Mouse (Mus musculus): Measurements from ENCODE around the gene Mmachc. TPM values are rescaled to one million over a fixed set of nuclear protein-coding genes. Genes with fewer than 3 reads are reported as not detected.

The Mmachc gene
- polyA plus RNA-seq, 1 experiment from 2014 or later, result 32.0 TPM

DNA sequence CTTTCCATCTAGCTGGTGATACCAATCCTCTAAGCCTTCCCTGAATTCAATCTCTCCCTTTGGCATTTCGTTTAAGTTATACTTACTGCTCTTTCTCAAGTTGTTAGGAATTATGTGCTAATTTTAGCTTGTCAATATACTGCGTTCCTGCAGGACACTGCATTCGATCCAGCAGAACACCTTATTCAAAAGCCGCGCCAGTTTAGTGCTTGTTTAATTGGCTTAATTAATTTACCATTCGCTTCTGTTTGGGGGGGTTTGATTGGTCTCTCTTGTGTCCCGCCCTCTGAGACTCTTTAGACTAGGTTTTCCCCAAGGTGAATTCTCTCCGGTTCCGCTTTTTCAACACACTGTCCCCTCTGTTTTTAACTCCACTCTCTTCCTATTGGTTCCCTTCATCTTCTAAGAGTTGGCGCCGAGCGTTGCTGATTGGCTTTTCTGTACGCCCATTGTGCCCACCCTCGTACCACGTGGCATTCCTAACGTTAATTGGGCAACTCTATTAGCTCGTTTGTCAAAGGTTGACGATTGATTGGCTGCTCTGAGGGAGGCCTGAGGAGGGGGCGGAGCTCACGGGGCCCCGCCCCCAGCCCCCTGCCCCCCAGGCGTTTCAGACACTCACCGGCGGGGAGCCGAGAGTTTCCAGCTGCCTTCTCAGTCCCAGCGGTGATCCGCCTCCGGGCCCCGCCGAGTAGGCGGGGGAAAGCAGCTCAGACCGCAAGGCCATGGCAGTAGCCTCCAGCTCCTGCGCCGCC, 12.3 kb upstream of the Mmachc start, which contains the start of gene Tesk2:
Gene Tesk2, plus strand, starts transcription at position 606 of the 755 bp plus-strand sequence.
- Histone ChIP-seq H3K4me1 (peaks cover 13% of the 10 kb centered on the region), H3K27ac (replicated peaks) (peak within 1 kb of the TSS; percentile 77), H3K27me3 (peaks cover 13% of the 10 kb centered on the region; the same call in 1 of the 2 replicates), H3K9me3 (no peaks in the 10 kb centered on the region), H3K4me3 (peak within 1 kb of the TSS; percentile 83), H3K4me2 (replicated peaks) (peak within 1 kb of the TSS; percentile 95), H3K36me3 (peaks cover 6% of the 10 kb centered on the region; the same call in 1 of the 2 replicates), H3K9ac (replicated peaks) (peak within 1 kb of the TSS; percentile 81)
- WGBS, result 2% methylated on average over 34 of the region's 34 CpGs
- peak; percentile 98 for ATAC-seq (ENCODE audit: low FRiP score, low read depth)

DNA sequence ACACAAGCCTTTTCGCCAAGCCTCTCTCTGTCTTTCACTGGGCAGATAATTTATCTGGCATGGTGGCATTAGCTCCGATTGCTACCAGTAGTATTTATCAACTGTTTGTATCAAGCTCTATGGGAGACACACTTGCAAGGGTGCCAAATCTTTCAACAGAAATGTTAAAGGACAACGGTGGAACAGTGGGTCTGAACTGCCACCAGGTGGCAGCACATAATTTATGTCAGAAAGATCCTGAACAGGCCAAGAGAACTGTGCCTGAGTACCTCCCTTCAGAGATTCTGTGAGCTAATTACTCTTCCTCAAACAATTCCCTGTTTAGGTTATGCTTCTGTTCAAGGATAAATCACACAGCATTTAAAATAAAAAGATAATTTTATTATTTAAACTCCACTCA, 11.2 kb upstream of the Mmachc start:
- Histone ChIP-seq H3K9ac (replicated peaks) (no peak overlapping the region), H3K4me1 (peaks cover 13% of the 10 kb centered on the region), H3K9me3 (no peaks in the 10 kb centered on the region), H3K27ac (replicated peaks) (no peak overlapping the region), H3K36me3 (peaks cover 13% of the 10 kb centered on the region; the same call in 1 of the 2 replicates), H3K4me2 (replicated peaks) (no peak overlapping the region), H3K4me3 (no peak overlapping the region), H3K27me3 (peaks cover 13% of the 10 kb centered on the region; the same call in 1 of the 2 replicates)
- no peak for ATAC-seq (ENCODE audit: low FRiP score, low read depth)
- WGBS, result 16% methylated on average over 3 of the region's 3 CpGs

DNA sequence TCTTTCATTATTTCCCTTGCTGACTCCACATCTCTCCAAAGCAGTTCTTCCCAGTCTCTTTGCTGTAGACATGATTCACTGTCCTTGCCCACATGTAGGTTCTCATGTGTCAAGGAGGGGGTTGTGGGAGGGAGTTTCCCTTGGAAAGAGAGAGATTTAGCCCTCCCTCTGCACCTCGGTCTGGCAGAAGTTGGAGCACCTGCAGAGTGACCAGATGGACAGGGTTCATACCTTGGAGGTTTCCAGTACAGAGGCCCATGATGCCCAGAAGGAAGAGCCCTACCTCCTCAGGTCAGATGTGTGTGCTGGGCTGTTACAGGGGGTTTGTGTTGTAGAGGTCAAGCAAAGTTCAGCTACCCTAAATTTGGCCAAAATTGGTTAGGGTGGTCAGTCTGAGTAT, 4.3 kb upstream of the Mmachc start:
- H3K27me3 ChIP-seq, result no peaks in the 10 kb centered on the region
- H3K9ac ChIP-seq (replicated peaks), result no peak overlapping the region

DNA sequence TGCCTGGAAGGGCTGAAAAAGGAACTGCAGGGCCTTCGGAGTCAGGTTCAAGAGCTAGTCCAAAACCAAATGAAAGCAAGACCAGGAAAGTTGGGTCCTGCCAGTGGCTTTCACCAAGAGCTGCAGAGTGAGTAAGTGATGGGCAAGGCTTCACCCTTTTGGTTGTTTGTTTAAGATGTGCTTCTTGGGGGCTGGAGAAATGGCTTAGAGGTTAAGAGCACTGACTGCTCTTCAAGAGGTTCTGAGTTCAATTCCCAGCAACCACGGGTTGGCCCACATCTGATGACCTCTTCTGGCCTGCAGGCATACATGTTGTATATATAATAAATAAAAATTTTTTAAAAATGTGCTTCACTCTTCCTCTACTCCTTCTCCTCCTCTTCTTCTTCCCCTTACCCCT, 1.9 kb upstream of the Mmachc start:
- WGBS, result 86% methylated on average over 2 of the region's 2 CpGs
- H3K27me3 ChIP-seq, result no peaks in the 10 kb centered on the region
- no peaks in the 10 kb centered on the region for H3K9me3 ChIP-seq
- ATAC-seq (ENCODE audit: low FRiP score, low read depth), result no peak
- H3K27ac ChIP-seq (replicated peaks), result no peak overlapping the region
- peaks cover 13% of the 10 kb centered on the region for H3K4me1 ChIP-seq
- no peak overlapping the region for H3K4me3 ChIP-seq
- peaks cover 6% of the 10 kb centered on the region; the same call in 1 of the 2 replicates for H3K36me3 ChIP-seq
- no peak overlapping the region; the same call in 1 of the 2 replicates for H3K9ac ChIP-seq (replicated peaks)
- H3K4me2 ChIP-seq (replicated peaks), result no peak overlapping the region

More for the DNA sequence above, 4.3 kb upstream of the Mmachc start:
- WGBS, result 90% methylated on average over 1 of the region's 1 CpGs
- peaks cover 13% of the 10 kb centered on the region; the same call in 1 of the 2 replicates for H3K36me3 ChIP-seq
- H3K9me3 ChIP-seq, result no peaks in the 10 kb centered on the region
- H3K27ac ChIP-seq (replicated peaks), result no peak overlapping the region
- H3K4me3 ChIP-seq, result no peak overlapping the region
- no peak for ATAC-seq (ENCODE audit: low FRiP score, low read depth)
- H3K4me1 ChIP-seq, result peaks cover 9% of the 10 kb centered on the region
- H3K4me2 ChIP-seq (replicated peaks), result no peak overlapping the region

DNA sequence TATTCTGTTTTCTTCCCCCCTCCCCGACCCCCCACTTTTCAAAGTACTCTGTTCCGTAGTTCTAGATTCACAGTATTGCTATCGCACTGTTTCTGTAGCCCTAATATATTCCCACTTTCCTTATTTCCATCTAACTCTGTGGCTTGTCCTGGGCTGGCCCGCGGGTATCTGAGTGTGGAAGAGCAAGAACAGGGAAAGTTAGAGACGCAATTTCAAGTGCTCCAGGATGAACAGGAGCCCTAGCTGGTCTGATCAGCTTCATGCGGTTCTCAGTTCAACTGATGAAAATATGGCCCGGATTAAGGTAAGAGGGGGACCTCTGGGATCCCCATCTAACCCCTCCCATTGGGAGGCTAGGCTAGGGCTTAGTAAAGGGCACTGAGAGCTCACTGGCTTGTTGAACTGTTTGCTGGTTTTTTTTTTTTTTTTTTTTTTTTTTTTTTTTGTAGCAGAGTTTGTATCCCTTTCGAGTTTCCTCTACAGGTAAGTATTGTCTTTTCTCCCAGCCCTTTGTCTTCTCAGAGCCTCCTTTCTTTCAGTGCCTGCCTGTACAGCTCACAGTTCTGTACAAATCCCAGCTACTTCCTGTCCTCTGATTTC, 685 bp upstream of the Mmachc start:
- peaks cover 13% of the 10 kb centered on the region for H3K4me1 ChIP-seq
- peak overlapping the region; percentile 56 for H3K4me3 ChIP-seq
- H3K4me2 ChIP-seq (replicated peaks), result peak overlapping the region; percentile 83
- H3K27ac ChIP-seq (replicated peaks), result no peak overlapping the region
- H3K36me3 ChIP-seq, result 0 out of 2 replicates have a peak, but pooled peaks cover 10% of the 10 kb centered on the region
- no peaks in the 10 kb centered on the region for H3K27me3 ChIP-seq
- H3K9me3 ChIP-seq, result no peaks in the 10 kb centered on the region
- peak overlapping the region; percentile 63 for H3K9ac ChIP-seq (replicated peaks)
- 11% methylated on average over 9 of the region's 9 CpGs for WGBS
- no peak; the same call in 1 of the 2 replicates for ATAC-seq (ENCODE audit: low FRiP score, low read depth)

DNA sequence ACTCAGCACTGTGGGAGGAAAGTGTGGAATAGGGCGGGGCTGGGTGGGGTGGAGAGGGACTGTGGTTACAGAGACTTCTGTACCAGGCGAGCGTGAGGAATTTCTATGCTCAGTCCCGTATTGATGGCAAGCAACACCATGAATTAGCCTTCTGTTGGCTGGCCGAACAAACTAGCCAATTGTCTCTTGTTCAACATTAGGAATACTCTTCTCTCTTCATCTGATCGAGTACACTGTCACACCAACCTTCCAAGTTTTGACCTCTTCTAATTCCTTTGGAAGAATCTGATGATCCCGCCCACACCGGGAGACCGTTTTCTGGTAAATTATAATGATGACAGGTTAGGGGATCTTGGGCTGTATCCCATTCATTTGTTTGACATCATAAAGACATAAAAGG, 540 bp downstream of the Mmachc start:
- no peak for ATAC-seq (ENCODE audit: low FRiP score, low read depth)
- no peak overlapping the region for H3K27ac ChIP-seq (replicated peaks)

DNA sequence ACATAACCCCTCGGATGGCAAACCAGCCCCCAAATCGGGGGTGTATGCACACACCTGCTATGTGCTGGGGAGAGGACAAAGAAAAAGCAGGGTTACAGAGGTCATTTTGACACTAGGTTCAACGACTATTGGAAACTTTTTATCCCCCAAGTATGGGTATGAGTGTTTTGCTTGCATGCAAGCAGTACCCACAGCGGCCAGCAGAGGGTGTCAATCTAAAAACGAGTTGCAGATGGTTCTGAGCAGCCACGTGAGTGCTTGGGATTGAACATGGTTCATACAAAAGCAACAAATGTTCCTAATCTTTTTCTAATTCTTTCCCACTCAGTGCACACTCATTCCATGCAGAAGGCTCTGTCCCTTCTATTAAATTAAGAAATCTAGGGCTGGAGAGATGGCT, 4.4 kb downstream of the Mmachc start:
- Histone ChIP-seq H3K27ac (replicated peaks) (no peak overlapping the region), H3K27me3 (no peaks in the 10 kb centered on the region), H3K9ac (replicated peaks) (no peak overlapping the region), H3K36me3 (peaks cover 39% of the 10 kb centered on the region), H3K4me3 (no peak overlapping the region), H3K4me1 (peaks cover 6% of the 10 kb centered on the region), H3K9me3 (no peaks in the 10 kb centered on the region), H3K4me2 (replicated peaks) (no peak overlapping the region)
- 43% methylated on average over 6 of the region's 6 CpGs for WGBS
- no peak for ATAC-seq (ENCODE audit: low FRiP score, low read depth)

More for the DNA sequence above, 540 bp downstream of the Mmachc start:
- no peaks in the 10 kb centered on the region for H3K27me3 ChIP-seq
- peak overlapping the region; percentile 41; the same call in 1 of the 2 replicates for H3K9ac ChIP-seq (replicated peaks)
- peak overlapping the region; percentile 83 for H3K4me2 ChIP-seq (replicated peaks)
- no peaks in the 10 kb centered on the region for H3K9me3 ChIP-seq
- H3K4me3 ChIP-seq, result peak overlapping the region; percentile 56
- WGBS, result 22% methylated on average over 9 of the region's 9 CpGs
- H3K36me3 ChIP-seq, result peaks cover 18% of the 10 kb centered on the region; the same call in 1 of the 2 replicates
- peaks cover 13% of the 10 kb centered on the region for H3K4me1 ChIP-seq

DNA sequence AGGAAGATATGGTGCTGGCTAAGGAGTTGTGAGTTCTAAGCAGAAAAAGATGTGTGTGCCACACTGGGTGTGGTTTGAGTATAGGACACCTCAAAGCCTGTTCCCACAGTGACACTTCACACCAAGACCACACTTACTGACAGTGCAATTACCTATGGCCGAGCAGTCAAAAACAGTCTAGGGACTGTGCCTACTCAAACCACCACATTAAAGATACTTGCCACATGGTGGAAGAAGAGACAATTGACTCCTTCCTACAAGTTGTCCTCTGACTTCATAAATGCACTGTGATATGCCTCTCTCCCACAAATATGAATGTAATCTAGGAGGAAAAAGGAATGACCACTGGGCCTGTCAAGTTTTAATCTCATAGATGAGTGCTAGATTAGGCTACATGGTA, 7.2 kb downstream of the Mmachc start:
- WGBS, result 86% methylated on average over 1 of the region's 1 CpGs
- Histone ChIP-seq H3K27ac (replicated peaks) (no peak overlapping the region), H3K27me3 (no peaks in the 10 kb centered on the region), H3K9me3 (no peaks in the 10 kb centered on the region), H3K4me2 (replicated peaks) (no peak overlapping the region), H3K9ac (replicated peaks) (no peak overlapping the region), H3K36me3 (peaks cover 48% of the 10 kb centered on the region), H3K4me3 (no peak overlapping the region), H3K4me1 (no peaks in the 10 kb centered on the region)
- ATAC-seq (ENCODE audit: low FRiP score, low read depth), result no peak

DNA sequence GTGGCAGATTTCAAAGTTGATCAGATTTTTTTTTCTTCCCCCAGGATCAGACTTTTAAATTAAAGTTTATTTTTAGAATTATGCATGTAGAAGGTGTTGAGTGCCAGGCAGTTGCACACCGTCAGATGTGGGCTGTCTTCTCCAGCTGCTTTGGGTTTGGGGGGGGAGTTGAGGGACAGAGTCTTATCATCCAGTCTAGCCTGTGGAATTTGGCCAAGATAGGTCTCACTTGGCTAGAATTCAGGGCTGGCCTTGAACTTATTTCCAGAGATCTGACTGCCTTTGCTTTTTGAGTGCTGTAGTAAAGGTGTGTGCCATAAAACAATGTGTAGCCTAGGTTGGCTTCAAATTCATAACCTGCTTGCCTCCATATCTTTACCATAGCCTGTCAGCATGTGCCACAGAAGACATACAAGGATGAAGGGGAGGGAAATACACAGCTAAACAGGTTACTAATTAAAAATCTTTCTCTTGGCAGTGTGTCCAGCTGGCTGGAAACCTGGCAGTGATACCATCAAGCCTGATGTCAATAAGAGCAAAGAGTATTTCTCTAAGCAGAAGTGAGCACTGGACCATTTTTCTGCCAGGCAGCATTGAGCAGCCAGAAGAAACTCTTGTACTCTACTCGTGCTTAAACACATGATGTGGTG, 9.4 kb downstream of the Mmachc start:
- no peak overlapping the region for H3K4me2 ChIP-seq (replicated peaks)
- no peak overlapping the region for H3K4me3 ChIP-seq
- H3K36me3 ChIP-seq, result peaks cover 56% of the 10 kb centered on the region
- H3K27me3 ChIP-seq, result no peaks in the 10 kb centered on the region
- ATAC-seq (ENCODE audit: low FRiP score, low read depth), result no peak
- no peak overlapping the region for H3K27ac ChIP-seq (replicated peaks)
- no peaks in the 10 kb centered on the region for H3K4me1 ChIP-seq
- no peaks in the 10 kb centered on the region for H3K9me3 ChIP-seq
- WGBS, result 89% methylated on average over 2 of the region's 2 CpGs
- H3K9ac ChIP-seq (replicated peaks), result no peak overlapping the region

DNA sequence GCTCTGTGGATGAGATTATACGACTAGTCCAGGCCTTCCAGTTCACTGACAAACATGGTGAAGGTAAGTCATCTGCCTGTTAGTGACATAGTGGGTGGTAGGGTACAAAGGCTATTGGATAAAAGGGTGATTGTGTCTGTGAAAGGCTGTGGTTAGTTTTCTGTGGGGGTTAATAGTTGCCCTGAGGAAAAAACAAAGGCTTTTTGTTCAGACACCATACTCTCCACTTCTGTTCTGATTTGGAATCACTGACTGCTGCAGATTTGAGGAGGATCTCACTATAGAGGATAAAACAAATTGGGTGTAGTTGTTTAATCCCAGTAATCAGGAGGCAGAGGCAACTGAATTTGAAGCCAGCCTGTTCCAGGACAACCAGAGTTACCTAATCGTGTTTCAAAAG, 14.4 kb downstream of the Mmachc start:
- ATAC-seq (ENCODE audit: low FRiP score, low read depth), result no peak
- Histone ChIP-seq H3K4me1 (no peaks in the 10 kb centered on the region), H3K27me3 (no peaks in the 10 kb centered on the region), H3K27ac (replicated peaks) (no peak overlapping the region), H3K4me2 (replicated peaks) (no peak overlapping the region), H3K36me3 (peaks cover 74% of the 10 kb centered on the region), H3K4me3 (no peak overlapping the region), H3K9me3 (no peaks in the 10 kb centered on the region), H3K9ac (replicated peaks) (no peak overlapping the region)
- 93% methylated on average over 2 of the region's 2 CpGs for WGBS

DNA sequence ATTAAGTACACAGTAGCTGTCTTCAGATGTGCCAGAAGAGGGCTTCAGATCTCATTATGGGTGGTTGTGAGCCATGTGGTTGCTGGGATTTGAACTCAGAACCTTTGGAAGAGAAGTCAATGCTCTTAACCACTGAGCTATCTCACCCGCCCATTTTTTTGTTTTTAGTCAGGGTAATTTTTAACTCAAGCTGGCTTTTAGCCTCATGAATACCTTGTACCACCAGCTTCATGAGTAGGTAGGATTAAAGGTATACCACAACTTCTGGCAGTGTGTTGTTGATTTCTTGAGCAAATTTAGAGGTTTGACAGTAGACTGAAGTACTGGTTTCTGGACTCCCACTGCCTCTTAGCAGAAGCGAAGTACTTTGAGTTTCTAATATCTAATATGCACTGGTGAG, 16.1 kb downstream of the Mmachc start:
- H3K9me3 ChIP-seq, result no peaks in the 10 kb centered on the region
- no peak overlapping the region for H3K4me3 ChIP-seq
- H3K36me3 ChIP-seq, result peaks cover 67% of the 10 kb centered on the region
- H3K4me2 ChIP-seq (replicated peaks), result no peak overlapping the region
- ATAC-seq (ENCODE audit: low FRiP score, low read depth), result no peak
- no peak overlapping the region for H3K27ac ChIP-seq (replicated peaks)
- no peak overlapping the region for H3K9ac ChIP-seq (replicated peaks)
- H3K4me1 ChIP-seq, result peaks cover 2% of the 10 kb centered on the region
- no peaks in the 10 kb centered on the region for H3K27me3 ChIP-seq
- WGBS, result 88% methylated on average over 2 of the region's 2 CpGs
